Mouse (Mus musculus) adrenal gland, adult (tissue): ENCODE data around the gene Maz.

Experiments used
- DNase-seq, 2 experiments: peaks; one replicate each; pipeline ENCODE4 v3.0.0; 2022 to 2023; ENCODE audit warnings: low spot score in 1 of 2; ENCODE audit not compliant: inconsistent age in 2 of 2

Gene Maz

DNA sequence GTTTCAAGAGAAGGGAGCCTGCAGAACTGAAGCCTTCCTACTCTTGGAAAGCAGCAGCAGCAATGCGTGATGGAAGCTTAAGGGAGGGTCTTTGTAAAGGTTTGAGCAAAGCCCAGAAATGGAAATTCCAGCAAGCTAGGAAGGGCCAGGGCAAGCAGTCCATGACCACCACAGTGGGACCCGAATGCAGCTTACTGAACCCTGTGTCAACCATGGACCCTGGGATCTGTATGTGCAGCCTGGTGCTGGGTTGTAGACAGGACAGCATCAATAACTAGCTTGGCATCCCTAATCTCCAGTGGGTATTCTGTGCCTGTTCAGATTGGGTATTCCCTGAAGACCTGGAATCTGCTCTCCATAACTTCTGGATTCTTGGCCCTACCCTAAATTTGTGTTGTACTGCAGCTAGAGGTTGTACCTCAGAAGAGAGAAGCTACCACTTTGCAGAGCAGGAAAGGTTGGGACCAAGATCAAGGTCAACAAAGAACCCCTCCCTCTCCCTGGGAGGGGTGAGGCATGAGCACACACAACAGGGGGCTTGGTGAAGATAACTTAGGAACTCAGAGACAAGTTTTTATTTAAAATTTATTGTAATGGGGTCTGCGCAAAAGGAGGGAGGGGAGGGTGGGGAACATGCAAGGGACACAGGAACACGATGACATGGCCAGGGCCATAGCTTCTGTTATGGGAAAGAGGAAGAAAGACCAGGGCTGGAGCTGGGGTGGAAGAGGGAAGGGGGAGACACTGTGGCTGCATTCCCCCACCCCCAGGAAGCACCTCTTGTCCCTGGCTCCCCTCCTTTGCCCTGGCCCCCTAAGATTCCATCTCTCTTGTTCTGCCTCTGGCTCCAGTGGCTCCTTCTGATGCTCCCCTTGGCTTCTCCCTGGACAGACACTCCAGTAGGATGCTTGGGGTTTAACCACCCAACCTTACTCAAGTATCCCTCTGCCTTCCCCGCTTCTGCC lies 5.0 kb downstream of the Maz start:
- DNase-seq = peak in 1 of 2 experiments; percentile 21

DNA sequence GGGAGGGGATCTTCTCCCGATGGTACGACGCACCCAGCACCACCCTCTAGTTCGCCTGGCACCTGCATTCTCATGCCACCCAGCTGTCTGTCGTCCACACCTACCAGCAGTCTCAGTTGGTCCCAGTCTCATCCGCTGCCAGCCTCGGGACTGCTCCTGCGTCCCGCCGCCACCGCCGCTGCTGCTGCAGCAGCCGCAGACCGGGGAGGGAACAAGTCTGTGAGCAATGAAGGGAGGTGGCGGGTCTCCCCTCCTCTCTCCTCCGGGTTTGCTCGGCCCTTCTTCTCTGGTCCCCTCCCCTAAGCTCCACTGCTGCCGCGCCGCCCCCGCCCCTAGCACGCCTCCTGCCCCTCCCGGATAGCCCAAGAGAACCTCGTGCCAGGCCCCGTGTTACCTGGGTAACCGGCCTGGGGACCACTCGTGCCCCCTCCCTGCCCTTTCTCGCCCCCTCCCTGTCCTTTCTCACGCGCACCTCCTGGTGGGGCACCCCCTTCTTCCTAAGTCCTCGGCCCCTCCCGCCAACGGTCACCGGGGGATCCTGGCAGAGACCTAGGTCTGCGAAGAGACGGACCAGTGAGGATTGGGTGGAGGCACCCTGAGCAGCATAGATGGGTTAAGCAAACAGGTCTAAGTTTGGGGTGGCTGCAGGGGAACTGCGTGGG lies 5.8 kb downstream of the Maz start, which contains the start of the genes Gm42742 and Prrt2:
TSS of gene Gm42742 (minus strand) at position 197 of the 662 bp plus-strand sequence.
TSS of gene Prrt2 (minus strand) at position 311 of the 662 bp plus-strand sequence.
- peak; percentile 61 to 73 for DNase-seq

DNA sequence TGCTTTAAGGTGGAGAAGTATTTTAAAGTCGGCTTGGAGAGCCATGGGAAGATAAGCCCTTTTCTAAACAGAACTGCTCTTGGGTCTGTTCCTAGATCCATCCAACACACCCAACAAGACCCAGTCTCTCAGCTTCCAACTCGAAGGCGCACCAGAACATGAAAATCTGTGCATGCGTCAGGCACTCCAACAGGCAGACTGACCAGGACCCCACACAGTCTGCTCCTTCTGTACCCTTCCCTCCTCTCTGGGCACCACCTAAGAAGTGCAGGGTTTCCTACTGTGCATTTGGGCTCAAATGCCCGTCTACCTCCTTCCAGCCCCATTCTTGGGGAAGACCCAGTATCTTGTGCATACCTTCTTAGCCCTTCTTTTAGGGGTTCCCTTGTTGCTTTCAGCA lies 6.3 kb downstream of the Maz start:
- no peak for DNase-seq

DNA sequence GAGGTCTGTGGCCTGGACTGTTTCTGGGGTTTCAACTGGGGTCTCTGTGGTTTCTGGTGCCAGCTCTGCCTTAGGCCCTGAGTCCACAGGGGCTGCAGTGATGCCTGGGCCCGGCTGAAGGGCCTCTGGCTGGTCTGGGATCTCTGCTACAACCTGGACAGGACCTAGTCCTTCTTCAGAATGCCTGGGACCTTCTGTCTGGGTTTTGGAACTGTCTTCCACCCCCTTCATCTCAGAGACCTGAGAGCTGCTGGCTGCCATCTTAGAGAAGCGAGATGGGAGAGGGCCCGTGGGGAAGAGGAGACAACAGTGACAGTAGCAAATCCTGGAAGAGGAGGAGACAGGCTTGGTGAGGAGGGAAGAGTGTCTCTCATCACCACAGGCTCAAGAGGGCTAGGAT lies 6.8 kb downstream of the Maz start:
- no peak for DNase-seq

DNA sequence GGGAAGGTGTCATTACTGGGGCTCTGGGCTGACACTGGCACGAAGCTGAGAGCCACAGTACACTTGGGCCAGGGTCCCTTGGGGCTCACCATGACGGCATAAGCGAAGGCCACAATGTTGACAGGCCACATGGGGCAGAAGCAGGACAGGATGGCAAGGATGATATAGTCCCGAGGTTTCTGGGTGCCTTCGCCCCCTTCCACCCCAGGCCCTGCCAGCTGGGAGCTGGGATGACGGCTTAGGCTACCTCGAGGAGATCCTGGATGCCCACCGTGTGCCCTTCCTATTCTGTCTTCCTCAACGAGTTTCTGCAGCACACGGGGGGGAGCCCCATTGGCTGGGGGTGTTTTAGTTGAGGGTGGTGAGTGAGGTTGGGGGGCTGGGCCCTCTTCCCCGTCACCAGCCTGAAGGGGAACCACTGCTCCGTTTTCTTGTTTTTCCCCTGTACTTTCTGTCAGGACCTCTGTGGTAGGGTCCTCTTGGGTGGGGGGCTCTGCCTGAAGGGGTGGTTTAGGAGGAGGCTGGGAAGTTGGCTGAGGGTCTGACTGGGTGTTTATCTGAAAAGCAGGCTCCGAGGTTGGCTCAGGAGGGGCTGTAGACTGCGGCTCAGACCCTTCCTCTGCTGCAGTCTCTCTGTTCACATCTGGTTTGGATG lies 7.4 kb downstream of the Maz start:
- no peak for DNase-seq

DNA sequence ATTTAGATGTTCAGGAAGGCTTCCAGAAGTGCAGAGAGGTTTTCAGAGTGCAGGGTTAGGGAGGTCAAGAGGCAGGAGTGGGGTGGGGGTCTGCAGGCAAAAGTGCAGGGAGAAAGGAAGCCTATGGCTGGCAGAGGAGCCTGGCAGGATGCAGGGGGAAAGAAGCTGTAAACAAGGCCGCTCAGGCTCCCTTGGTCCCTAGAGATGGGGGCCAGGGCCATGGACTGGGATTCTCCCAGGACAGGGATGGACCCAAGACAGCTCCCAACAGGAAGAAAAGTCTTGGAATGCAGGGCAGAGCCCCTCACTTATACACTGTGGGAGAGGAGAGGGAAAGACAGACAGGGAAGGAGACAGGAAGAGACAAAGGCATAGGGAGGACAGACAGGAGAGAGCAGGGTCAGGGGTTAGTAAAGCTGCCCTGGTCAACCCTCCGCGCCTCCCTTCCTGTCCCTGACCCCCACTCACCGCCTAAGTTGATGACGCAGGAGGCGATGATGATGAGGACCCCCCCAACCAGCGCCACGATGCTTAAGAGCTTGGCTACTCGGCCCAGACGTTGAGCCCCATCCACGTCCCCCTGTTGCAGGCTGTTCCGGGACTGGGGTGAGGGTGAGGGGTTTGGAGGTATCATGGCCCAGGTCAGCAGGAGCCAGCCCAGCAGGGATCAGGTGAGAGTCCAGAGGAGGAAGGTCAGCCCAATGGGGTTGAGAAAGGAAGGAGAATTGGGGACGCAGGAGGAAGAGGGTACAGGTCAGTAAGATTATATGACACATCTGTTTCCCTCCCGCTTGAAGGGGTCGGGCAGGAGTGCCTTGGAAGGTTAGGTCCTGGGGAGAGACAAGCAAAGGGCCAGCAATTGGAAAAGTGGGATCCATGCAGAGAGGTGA lies 8.2 kb downstream of the Maz start:
- peak; percentile 40 to 41 for DNase-seq

DNA sequence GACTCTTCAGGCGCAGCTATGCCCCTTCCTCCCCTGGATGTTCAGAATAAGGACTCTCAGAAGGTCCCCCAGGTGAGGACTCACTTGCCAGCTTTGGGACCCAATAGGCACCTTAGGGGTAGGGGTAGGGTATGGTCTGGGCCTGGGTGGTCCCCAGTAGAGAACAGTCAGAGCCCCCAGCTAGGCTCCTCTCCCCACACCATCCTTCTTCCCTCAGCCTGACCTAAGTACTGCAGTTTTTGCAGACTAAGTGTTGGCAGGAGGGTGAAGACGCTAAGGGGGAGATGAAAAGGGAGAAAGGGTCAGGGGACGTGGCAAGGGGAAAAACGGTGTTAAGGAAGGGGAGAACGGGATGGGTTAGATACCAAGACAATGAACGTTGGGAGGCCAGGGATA lies 8.9 kb downstream of the Maz start:
- DNase-seq = peak in 1 of 2 experiments; percentile 57

DNA sequence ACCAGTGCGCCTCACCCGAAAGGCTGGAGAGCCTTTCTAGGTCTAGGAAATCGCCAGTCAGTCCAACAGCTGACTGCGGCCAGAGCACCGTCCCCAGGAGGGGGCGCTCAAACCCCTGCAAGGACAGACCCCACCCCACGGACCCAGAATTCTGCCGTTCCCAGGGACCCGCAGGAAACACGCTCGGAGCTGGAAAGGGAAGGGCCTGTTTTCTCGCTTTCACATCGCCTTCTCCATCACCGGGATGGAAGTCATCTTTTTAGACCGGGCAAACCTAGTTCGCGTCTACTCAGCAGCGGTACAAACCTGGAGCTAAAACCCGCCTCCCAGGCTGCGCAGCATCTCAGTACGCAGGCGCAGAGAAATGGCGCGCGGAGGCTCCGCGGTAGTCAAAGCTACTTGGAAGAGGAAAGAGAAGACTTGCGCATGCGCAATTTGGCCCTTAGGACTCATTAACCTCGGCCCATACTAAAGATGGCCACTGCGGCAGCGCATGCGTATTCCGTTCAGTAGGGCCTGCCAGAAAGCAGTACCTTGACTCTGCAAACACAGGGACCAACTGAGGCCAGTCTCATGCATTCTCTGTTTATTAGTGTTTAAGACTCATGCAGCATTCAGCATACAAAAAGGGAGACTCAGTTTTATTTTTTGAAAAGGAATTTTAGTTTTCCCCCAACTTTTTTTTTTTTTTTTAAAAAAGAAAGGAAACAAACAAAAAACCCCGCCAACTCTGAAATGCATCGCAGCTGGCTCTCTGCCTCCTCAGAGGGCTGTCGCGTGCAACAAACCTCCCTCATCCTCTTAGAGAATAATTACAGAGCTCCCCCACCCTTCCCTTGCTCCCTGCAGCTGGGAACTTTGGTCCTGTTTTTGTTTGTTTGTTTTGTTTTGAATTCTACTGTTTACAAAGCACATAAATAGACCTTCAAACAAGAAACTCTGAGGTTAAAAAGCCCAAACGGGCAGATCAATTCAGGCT lies 9.6 kb downstream of the Maz start, which contains the start of gene Pagr1a:
TSS of gene Pagr1a (minus strand) at position 382 of the 979 bp plus-strand sequence.
- DNase-seq = peak; percentile 97 to 99

DNA sequence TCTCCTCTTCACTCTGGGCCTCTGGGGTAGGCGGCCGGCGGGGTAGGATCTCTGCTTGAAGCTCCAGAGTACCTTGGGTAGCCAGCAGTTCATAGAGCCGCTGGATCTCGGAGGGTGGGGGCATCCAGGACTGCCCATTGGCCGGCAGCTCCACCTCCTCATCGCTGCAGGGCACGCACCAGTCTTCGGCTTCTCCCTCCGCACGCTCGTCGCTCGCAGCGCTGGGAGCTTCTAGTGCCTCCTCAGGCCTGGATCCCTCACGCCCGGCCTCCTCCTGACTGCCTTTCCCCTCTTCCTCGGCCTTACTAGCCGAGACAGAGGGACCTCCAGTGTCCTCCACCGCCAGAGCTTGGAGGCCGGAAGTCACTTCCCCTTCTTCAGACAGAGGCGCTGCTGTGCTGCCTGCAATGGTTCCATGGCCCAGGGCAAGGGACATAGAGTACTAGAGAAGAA lies 10.3 kb downstream of the Maz start:
- peak in 1 of 2 experiments; percentile 83 for DNase-seq

DNA sequence TGATC lies 10.6 kb downstream of the Maz start, which contains the start of gene Pagr1b:
TSS of gene Pagr1b (minus strand) at position 4 of the 5 bp plus-strand sequence.
- no peak for DNase-seq

DNA sequence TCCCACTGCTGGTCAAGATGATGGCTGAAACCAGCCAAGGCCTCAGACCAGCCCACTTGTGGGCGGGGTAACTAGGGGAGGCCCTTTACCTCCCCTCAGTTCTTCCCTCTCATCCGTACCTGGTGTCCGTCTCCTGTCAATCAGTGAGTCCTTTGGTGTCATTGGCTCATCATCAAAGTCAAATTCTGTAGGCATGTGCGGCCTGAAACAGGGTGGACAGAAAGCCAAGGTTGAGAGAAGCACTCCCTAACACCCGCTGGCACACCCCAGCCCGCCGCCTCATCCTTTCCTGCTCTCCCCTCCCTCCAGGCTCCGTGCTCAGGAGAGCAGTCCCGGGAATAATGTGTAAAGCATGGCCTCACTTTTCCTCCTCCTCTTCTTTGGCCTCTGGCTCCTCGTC lies 10.8 kb downstream of the Maz start:
- DNase-seq = peak in 1 of 2 experiments; percentile 78

DNA sequence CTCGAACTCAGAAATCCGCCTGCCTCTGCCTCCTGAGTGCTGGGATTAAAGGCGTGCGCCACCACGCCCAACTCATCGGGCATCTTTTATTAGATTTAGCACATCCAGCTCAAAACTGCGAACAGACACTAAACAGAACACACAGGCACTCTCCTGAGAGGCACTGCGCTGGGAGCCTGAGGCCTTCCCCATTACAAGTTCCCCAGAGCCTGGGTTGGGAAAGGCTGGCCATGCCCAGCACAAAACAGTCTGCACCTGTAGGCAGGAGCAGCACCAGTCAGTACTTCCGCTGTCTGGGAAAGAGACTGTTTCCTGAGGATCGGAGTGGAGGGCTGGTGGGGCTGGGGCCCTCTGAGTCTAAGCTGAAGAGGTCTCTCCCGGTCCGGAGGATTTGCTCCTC lies 11.8 kb downstream of the Maz start:
- DNase-seq = peak in 1 of 2 experiments; percentile 46

DNA sequence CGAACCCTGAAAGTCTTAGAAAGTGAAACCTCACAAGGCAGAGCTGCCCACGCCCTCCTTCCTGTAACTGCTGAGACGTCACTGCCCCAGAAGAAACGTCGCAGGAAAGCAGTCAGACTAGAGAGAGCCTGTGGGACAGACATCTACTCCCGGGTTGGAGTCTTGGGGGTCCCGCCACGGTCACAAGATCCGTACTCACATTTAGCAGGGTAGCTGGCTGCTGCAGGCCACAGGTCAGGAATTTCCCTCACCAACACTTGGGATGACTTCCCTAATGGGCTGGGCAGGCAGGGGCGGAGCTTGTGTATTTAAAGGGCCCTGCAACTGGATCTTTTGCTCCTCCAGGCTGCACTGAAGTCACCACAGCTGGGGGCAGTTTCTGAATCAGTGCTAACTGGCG lies 12.5 kb downstream of the Maz start, which contains the start of gene Mvp:
TSS of gene Mvp (minus strand) at position 302 of the 400 bp plus-strand sequence.
- peak; percentile 82 to 94 for DNase-seq

DNA sequence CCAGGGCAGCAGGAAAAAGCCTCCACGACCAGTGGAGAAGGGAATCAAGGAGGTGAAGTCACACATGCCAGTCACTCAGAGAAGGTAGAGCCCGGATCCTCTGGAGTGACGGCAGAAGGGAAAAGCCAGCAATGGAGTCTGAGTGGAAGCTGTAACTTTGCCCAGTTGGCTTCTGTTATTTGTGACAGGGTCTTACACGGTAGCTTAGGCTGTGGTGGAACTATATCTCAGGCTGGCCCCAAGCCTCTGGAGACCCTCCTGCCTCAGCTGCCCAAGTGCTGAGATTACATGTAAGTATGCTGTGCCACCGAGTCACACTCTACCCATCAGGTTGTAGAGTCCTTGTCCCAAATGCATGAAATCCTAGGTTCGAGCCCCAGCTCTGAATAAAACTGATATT lies 13.5 kb downstream of the Maz start:
- DNase-seq = peak in 1 of 2 experiments; percentile 48

DNA sequence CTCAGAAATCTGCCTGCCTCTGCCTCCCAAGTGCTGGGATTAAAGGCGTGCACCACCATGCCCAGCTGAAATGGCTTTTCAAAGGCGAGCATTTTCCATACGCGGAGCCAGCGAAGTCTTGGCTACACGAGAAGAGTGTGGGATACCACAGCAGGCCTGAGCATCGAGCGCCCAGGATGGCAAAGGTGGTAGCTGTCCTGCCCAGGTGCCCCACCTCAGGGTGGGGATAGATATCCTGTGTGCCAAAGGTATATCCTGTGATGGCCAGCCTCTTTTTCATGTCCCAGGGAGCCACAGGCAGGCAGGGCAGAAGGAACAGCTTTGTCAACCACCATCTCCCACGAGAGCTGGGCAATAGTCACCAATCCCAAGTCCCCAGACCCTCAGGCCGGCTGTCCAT lies 14.0 kb downstream of the Maz start:
- DNase-seq = peak in 1 of 2 experiments; percentile 45

DNA sequence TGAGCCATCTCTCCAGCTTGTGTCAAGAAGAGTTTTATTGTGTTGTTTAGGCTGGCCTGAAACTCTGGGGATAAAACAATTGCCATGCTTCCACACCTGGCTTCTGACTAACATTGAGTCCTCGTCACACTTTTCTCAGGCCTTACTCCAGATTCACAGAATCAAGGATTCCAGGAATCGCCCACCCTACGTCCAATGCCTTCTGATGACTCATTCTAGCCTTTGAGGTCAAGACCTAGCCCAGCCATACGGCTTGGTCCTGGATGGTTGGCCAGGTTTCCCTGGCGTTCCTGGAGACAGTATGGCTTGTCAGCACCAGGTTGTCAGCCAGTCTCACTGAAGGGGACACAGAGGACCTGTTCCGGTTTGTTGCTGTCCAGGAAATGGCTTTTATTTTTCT lies 14.5 kb downstream of the Maz start:
- DNase-seq = peak; percentile 41 to 85

DNA sequence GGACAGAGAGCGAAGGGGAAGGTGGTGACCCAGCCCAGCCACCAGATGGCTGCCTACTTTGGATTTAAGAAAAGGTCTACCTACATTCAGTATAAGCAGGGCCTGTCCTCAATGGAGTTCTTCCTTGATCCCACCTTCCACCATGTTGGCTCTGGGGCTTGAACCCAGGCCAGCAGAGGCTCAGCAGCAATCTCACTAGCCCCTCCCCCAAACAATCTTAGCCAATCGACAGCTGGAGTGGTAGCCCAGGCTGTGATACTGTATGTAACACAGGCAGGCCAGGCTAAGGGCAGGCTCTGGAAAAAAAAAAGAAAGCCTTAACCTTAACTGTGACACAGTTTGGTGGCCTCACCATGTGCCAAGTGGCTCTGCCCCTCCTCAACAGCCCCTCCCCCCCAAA lies 15.1 kb downstream of the Maz start:
- DNase-seq = peak in 1 of 2 experiments; percentile 57

DNA sequence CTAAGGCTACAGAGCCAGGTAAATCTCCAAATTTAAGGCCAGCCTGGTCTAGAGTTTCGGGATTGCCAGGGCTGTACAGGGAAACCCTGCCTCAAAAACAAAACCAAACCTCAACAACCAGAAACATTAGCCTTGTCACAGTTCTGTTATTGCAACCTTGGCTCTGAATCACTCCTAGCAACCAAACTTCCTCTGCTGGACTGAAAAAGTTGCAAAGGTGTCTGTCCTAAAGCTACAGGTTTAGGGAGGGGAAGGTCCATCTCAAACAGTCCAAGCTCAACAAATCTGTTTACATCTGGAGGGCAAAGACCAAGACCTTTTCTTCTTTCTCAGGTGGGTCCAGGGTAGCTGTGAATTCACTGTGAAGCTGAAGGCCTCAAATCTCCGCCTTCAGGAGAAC lies 15.8 kb downstream of the Maz start:
- DNase-seq = peak in 1 of 2 experiments; percentile 70

DNA sequence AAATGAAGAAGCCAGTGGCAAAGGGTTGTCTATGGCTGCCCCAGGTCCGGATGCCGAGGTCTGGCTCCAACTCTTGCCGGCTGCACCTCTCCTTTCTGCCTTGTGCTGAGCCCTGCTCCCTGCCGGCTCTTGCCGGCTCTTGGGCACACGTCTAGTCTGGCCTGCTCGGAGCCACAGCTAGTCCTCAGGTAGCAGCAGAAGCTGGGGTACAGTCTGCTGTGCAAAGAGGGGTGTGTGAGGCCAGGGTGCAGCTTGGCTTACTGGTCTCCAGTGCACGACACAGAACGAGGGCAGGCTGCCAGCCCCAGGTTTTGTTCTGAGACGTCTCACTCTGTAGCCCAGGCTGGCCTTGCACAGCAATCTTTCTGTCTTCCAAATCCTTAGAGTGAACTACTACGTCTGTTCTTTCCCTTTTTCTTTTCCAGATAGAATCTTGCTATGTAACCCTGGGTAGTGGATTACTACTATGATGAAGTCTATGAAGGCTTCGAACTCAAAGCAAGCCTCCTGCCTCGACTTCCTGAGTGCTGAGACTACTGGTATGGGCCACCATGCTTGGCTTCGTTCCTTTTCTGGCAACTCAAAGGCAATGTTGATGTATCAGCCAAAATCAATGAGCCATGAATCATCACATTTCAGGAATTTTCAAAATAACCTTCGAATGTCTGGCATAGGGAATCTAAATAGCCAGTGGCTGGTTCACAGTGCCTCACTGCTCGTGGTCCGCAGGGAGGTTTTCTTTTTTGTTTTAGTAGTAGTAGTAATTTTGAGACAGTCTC lies 17.3 kb downstream of the Maz start:
- peak in 1 of 2 experiments; percentile 69 for DNase-seq
